Mouse (Mus musculus) ES-Bruce4 (cell line): ENCODE measurements around the gene Ube2e1.

Experiments
- CTCF ChIP-seq: IDR thresholded peaks from one replicate; pipeline ENCODE4 v1.8.1; 2011; ENCODE audit warnings: low read depth, low read length
- EP300 ChIP-seq: IDR thresholded peaks from 2 replicates; pipeline ENCODE4 v1.6.1; 2011; ENCODE audit warnings: low read depth, low read length; ENCODE audit not compliant: insufficient read depth
- POLR2A ChIP-seq: IDR thresholded peaks from one replicate; pipeline ENCODE4 v1.8.1; 2011; ENCODE audit warnings: low read length; ENCODE audit not compliant: insufficient read depth

DNA sequence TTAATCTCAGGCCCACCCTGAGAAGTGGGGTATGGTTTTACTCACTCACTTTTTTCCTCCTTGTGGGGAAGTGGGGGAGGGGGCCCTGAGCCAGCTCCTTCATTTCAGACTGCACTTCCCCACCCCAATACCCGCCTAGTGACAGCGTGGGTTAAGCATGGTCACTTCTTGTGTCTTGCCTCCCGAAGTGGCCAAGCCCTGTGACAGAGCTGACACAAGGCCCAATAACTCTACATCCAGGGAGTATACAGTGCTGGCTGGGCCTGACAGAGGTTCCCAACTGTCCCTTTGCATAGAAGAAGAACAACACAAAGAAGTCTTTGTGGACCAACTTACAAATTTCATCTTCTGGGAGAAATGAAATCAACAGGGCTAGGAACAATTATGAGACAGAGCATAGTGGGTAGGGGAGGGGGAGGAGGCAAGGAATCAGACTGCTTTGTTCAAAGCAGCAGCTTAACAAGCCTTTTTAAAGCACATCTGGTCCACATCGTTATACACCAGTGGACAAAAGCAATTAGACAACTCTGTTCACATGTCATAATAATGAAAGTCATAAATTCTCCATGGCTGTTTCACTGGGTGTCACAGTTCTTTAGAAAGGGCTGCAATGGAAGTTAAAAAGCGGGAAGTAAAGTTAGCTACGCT is 42.2 kb upstream of the Ube2e1 start:
- TF ChIP-seq EP300 (no peak), POLR2A (no peak), CTCF (no peak)
